Mouse (Mus musculus) midbrain, embryonic 14.5 days (tissue): ENCODE measurements at regions not wholly inside any gene's neighbourhood (a gene's known extent, or its start where the extent isn't known, plus 50 kb on each side); places are given as distances from the start of the nearest gene placed in this dataset.
A peak's percentile ranks its signal among the peaks of the same experiment; 100 is the strongest.

Experiments
- ATAC-seq: fragments of 200-750 bp; cut with Nextera tagmentation; 2 replicates; pipeline ENCODE4 v1.8.0; 2017; ENCODE audit warnings: moderate number of reproducible peaks, moderate library complexity; ENCODE audit not compliant: low FRiP score, low TSS enrichment
- DNase-seq: peaks from one replicate; pipeline ENCODE4 v3.0.0-alpha.2; 2015
- H3K27ac ChIP-seq: fragments of 300-500 bp; sonication (generic); replicated peaks from 2 replicates; pipeline ENCODE4 v1.5.1; 2014; ENCODE audit warnings: mild to moderate bottlenecking, low read depth, low read length, moderate library complexity
- H3K27me3 ChIP-seq: fragments of 300-500 bp; sonication (generic); 2 replicates; pipeline ENCODE4 v1.6.1; 2014; ENCODE audit warnings: low read length, control low read depth, mixed read lengths; ENCODE audit not compliant: control insufficient read depth, insufficient read depth
- H3K36me3 ChIP-seq: fragments of 300-500 bp; sonication (generic); 2 replicates; pipeline ENCODE4 v1.6.1; 2014; ENCODE audit warnings: low read length, control low read depth; ENCODE audit not compliant: control insufficient read depth, insufficient read depth
- H3K4me1 ChIP-seq: fragments of 300-500 bp; sonication (generic); 2 replicates; pipeline ENCODE4 v1.6.1; 2014; ENCODE audit warnings: mild to moderate bottlenecking, antibody characterized with exemption, low read length, control low read depth; ENCODE audit not compliant: control insufficient read depth, insufficient read depth
- H3K4me2 ChIP-seq: fragments of 300-500 bp; sonication (generic); 2 replicates; pipeline ENCODE4 v1.6.1; 2014; ENCODE audit warnings: mild to moderate bottlenecking, low read length, moderate library complexity
- H3K4me3 ChIP-seq: fragments of 300-500 bp; sonication (generic); replicated peaks from 2 replicates; pipeline ENCODE4 v1.5.1; 2014; ENCODE audit warnings: low read depth, low read length
- H3K9ac ChIP-seq: fragments of 300-500 bp; sonication (generic); replicated peaks from 2 replicates; pipeline ENCODE4 v1.6.1; 2014; ENCODE audit warnings: mild to moderate bottlenecking, low read length, moderate library complexity
- H3K9me3 ChIP-seq: fragments of 300-500 bp; sonication (generic); 2 replicates; pipeline ENCODE4 v1.6.1; 2016; ENCODE audit warnings: low read length, control low read depth, mixed read lengths; ENCODE audit not compliant: control insufficient read depth
- WGBS: fragments of 180-500 bp; shearing (Covaris S2); extraction: QIAGEN DNeasy Blood & Tissue Kit; methylation state at CpG from one replicate; pipeline ENCODE4 v1.1.7; 2014; 5-methylcytosine and 5-hydroxymethylcytosine counted together

DNA sequence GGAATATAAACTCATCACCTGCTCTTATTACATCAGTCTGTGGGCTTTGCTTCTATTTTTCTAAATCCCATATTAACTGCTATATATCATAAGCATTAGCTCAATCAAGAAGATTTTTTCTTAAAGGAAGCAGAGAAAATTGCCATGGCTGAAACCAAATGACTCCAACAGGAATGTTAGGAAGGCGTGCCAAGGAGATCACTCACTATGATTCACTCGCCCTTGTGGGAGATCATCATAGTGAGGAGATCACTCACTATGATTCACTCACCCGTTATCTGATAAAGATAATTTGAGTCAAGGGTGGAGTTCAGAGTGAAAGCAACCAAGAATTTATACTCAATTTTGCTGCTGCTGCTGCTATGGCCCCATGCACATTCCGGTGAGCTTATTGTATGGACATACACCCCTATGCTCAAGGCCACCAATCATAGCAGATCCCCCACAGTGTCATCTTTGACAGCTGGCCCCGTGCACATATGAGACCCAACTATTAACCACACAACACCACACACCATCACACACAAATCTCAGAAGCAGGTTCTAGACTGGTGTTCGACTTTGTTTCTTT lies 63.8 kb upstream of the Fer start:
- Histone ChIP-seq H3K36me3 (no peaks in the 10 kb centered on the region), H3K4me2 (no peak overlapping the region), H3K9ac (no peak overlapping the region), H3K9me3 (no peaks in the 10 kb centered on the region), H3K27ac (no peak overlapping the region), H3K4me3 (no peak overlapping the region), H3K27me3 (no peaks in the 10 kb centered on the region), H3K4me1 (no peaks in the 10 kb centered on the region)
- ATAC-seq, result no peak
- no peak for DNase-seq
- WGBS, result 92% methylated on average over 6 of the region's 6 CpGs

DNA sequence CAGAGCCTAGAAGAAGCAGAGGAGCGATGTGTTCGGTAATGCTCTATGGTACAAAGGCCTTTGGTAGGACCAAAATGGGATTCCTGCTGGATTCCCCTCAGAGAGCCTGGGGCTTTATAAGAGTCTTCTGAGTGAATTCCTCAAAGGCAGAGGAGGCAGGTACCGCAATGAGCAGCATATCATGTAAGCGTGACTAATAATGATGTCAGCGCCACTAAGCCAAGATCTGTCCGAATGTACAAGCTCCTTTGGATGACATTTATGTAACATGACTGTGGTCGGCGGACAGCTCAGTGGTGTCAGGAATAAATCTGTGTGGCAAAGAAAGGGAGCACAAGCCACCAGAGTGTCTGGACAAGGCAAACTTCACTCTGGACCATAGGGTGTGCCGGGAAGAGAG lies 61.5 kb upstream of the Fer start:
- DNase-seq (no peak), ATAC-seq (no peak)
- no peak overlapping the region for H3K4me2 ChIP-seq
- H3K9ac ChIP-seq, result no peak overlapping the region
- WGBS, result 63% methylated on average over 9 of the region's 9 CpGs
- no peaks in the 10 kb centered on the region for H3K36me3 ChIP-seq
- no peak overlapping the region for H3K4me3 ChIP-seq
- H3K4me1 ChIP-seq, result no peaks in the 10 kb centered on the region
- no peaks in the 10 kb centered on the region for H3K9me3 ChIP-seq
- H3K27ac ChIP-seq, result no peak overlapping the region
- H3K27me3 ChIP-seq, result no peaks in the 10 kb centered on the region

DNA sequence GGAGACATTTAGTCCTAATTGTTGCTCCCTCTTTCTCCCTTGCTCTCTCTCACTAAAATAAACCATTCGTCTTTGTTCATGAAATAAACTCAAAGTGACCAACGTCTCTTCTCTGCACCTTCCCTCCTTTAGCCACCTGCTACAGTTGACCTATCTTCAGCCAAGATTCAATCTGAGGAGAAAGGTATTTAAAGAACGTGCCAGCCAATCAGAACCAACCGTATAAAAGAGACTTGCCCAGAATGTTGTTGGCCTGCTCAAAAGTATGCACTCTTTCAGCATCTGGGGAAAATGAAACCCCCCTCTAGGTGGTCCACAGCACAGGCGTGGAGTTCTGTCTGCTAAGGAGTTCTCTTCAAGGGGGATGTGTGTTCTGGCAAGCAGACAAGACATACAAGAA lies 60.0 kb upstream of the Fer start:
- Histone ChIP-seq H3K4me1 (no peaks in the 10 kb centered on the region), H3K27me3 (no peaks in the 10 kb centered on the region), H3K27ac (no peak overlapping the region), H3K4me3 (no peak overlapping the region), H3K4me2 (no peak overlapping the region), H3K9me3 (no peaks in the 10 kb centered on the region), H3K36me3 (no peaks in the 10 kb centered on the region), H3K9ac (no peak overlapping the region)
- 83% methylated on average over 5 of the region's 5 CpGs for WGBS
- DNase-seq (no peak), ATAC-seq (no peak)

DNA sequence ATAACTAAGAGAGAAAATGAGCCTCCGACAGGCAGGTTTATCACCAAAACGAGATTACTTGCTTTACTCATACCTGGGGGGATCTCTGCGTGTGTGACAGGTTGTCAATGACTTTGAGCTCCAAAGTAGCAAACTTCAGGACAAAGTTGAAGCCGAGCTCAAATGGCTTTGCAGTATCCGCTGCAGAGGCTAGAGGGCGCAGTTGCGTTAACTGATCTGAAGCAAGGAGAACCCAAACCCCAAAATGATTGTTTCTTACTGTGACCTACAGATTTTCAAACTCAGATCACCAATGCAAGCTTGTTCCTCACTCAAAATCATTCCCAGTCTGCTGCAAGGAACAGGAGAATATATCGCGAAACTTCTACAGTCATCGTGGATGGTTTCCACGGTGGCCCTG lies 59.3 kb upstream of the Fer start:
- peaks cover 2% of the 10 kb centered on the region; the same call in 1 of the 2 replicates for H3K4me1 ChIP-seq
- 32% methylated on average over 11 of the region's 11 CpGs for whole genome bisulfite sequencing
- DNase-seq (peak; percentile 86), ATAC-seq (no peak)
- H3K27ac ChIP-seq, result no peak overlapping the region
- no peak overlapping the region for H3K4me2 ChIP-seq
- no peak overlapping the region for H3K9ac ChIP-seq
- no peak overlapping the region for H3K4me3 ChIP-seq
- no peaks in the 10 kb centered on the region for H3K9me3 ChIP-seq
- no peaks in the 10 kb centered on the region for H3K27me3 ChIP-seq
- H3K36me3 ChIP-seq, result no peaks in the 10 kb centered on the region

DNA sequence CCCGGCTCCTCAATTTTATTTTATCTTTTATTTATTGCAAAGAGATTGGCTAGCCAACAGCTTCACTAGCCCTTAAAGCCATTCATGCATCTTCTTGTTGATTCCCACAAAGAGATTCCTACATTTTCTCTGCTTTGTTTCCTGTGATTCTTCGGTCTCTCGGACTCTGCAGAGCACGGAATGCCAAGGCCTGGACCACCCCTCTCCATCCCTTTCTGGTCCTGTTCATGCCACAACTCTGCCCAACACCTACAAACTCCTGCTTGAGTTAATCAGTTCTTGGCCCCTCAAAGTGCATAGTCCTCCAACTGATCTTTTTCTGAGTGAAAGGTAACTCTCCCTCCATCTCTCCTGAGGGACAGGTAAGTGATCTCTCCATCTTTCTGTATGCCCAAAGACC lies 58.4 kb upstream of the Fer start:
- Histone ChIP-seq H3K27ac (no peak overlapping the region), H3K4me3 (no peak overlapping the region), H3K4me2 (no peak overlapping the region), H3K9ac (no peak overlapping the region), H3K36me3 (no peaks in the 10 kb centered on the region), H3K4me1 (peaks cover 7% of the 10 kb centered on the region; the same call in 1 of the 2 replicates), H3K9me3 (no peaks in the 10 kb centered on the region), H3K27me3 (no peaks in the 10 kb centered on the region)
- DNase-seq, result no peak
- ATAC-seq, result no peak
- 97% methylated on average over 4 of the region's 4 CpGs for WGBS

DNA sequence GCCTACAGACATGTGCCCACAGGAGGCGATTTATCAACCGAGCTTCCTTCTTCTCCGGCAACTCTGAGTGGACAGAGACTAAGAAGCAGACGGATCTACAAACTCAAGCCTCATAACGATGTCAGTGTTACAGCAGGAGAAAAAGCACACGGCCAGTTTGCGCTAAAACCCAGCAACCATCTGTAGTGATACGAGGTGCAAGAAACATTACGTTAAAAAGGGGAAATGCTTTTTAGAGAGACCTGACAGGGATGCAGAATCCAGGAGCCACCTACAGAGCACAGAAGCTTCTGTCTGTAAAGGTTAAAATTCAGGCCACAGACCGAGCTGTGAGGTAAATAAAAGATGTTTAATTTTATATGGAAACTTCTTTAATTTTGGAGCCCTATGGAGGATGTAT lies 56.5 kb upstream of the Fer start:
- Histone ChIP-seq H3K4me3 (no peak overlapping the region), H3K27ac (no peak overlapping the region), H3K4me2 (no peak overlapping the region), H3K9ac (no peak overlapping the region), H3K9me3 (no peaks in the 10 kb centered on the region), H3K27me3 (no peaks in the 10 kb centered on the region), H3K4me1 (peaks cover 7% of the 10 kb centered on the region; the same call in 1 of the 2 replicates), H3K36me3 (no peaks in the 10 kb centered on the region)
- WGBS, result 88% methylated on average over 10 of the region's 10 CpGs
- no peak for DNase-seq
- no peak for ATAC-seq

DNA sequence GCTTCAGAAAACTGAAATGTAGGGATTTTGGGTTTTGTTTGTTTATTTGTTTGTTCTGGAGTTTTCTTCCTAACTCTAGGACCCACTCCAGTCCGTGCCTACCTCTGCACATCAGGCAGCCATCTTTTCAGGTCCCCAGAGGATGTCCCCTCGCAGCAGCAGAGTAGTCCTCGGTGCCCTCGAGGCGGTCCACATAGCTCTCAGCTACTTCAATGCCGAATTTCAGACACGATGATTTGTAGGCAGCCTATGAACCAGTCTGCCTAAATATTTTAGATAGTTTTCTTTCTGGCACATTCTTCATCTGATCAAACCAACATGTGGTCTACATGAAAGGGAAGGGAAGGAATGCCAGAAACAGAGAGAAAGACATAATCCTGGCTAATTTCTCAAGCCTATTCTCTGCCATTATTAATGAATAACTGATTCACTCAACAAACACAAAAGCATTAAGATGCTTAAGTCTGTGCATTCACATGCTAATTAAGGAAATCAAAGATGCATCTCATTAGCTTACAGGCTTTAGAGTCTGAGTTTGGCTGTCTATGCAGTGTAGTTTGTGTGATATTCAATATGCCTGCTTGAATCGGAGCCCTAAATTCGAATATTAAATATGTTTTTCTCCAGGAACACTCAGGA lies 55.2 kb upstream of the Fer start:
- Histone ChIP-seq H3K4me1 (peaks cover 8% of the 10 kb centered on the region; the same call in 1 of the 2 replicates), H3K27me3 (no peaks in the 10 kb centered on the region), H3K9ac (no peak overlapping the region), H3K4me2 (no peak overlapping the region), H3K9me3 (no peaks in the 10 kb centered on the region), H3K27ac (no peak overlapping the region), H3K36me3 (no peaks in the 10 kb centered on the region), H3K4me3 (no peak overlapping the region)
- peak; percentile 80 for ATAC-seq
- DNase-seq, result peak; percentile 64
- 34% methylated on average over 9 of the region's 9 CpGs for WGBS

DNA sequence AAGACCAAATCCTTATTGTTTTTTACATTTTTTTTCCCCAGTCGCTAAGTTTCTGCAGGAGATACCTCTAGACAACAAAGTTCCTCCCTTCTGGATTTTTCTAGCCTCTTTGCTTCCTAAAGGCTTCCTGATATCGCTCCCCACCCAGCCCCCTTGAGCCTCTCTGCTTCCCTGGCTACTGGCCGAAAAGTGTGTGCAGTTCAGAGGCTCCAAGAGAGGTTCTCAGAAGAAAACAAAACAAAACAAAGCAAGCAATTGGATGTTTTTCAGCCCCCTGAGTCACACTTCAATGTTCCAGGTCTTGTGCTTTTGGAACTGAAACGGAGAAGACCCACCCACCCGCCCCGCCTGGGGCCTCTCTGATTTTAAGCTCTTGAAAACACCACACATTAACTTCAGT lies 54.1 kb upstream of the Fer start:
- peaks cover 10% of the 10 kb centered on the region; the same call in 1 of the 2 replicates for H3K4me1 ChIP-seq
- no peak overlapping the region for H3K4me3 ChIP-seq
- H3K27ac ChIP-seq, result no peak overlapping the region
- no peaks in the 10 kb centered on the region for H3K9me3 ChIP-seq
- no peak overlapping the region for H3K4me2 ChIP-seq
- no peaks in the 10 kb centered on the region for H3K36me3 ChIP-seq
- no peak overlapping the region for H3K9ac ChIP-seq
- no peaks in the 10 kb centered on the region for H3K27me3 ChIP-seq
- no peak for ATAC-seq
- WGBS, result 39% methylated on average over 6 of the region's 6 CpGs
- no peak for DNase-seq

DNA sequence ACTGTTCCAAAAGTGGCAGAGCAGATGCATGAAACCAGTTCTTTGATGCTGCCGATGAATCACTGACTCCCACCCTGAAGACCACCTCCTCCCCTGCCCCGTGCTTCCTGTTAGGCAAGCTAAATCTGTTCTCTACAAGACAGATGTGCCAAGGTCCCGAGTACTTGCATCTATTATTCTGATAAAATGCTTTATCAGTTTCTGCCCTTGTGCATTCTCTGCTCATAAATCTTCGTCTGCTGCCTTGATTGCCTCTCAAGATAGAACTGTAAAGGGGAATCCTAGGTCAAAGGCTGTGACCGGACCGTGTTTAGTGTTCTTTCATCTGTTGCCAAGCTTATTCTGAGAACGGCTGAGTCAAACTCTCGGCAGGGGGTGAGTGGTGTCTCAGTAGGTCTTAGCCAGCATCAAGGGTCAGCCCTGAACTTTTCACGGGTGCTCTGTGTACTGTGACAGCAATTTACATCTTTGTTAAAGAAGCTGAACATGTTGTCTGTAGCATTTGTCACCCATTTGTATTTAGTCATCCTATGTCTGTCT lies 51.5 kb upstream of the Fer start:
- Histone ChIP-seq H3K27me3 (no peaks in the 10 kb centered on the region), H3K4me3 (no peak overlapping the region), H3K9ac (no peak overlapping the region), H3K4me1 (peaks cover 10% of the 10 kb centered on the region; the same call in 1 of the 2 replicates), H3K9me3 (no peaks in the 10 kb centered on the region), H3K4me2 (no peak overlapping the region), H3K36me3 (no peaks in the 10 kb centered on the region), H3K27ac (no peak overlapping the region)
- no peak for DNase-seq
- WGBS, result 48% methylated on average over 9 of the region's 9 CpGs
- ATAC-seq, result no peak
